Mouse (Mus musculus) mouse trophoblast stem cell (cell line): ENCODE results near the gene Pex14.

ENCODE experiments used
- in situ Hi-C, 2 experiments: fragments of 300-500 bp; cut with MseI, MboI; formaldehyde crosslinking; loops; 2 replicates in 1 of 2; 3 replicates in 1 of 2; pipeline ENCODE4 v1.15.1; 2025

The Pex14 gene

GRCm38 (mm10) chr4:149057470-149057869 is 42.2 kb downstream of the Pex14 start:
- in situ Hi-C loops: no loop called here

GRCm38 (mm10) chr4:149056957-149057356 is 42.7 kb downstream of the Pex14 start:
- in situ Hi-C loops: no loop called here

- in situ Hi-C loops: no loop called here
Measured at GRCm38 (mm10) chr4:149055847-149056246, 43.8 kb downstream of the Pex14 start.

GRCm38 (mm10) chr4:149049351-149050159 is 50.1 kb downstream of the Pex14 start:
- in situ Hi-C loops: no loop called here

- in situ Hi-C loops: no loop called here
Measured at GRCm38 (mm10) chr4:149048625-149049228, 50.9 kb downstream of the Pex14 start.

- in situ Hi-C loops: no loop called here
Measured at GRCm38 (mm10) chr4:149047360-149047759, 52.3 kb downstream of the Pex14 start.

- in situ Hi-C loops: no loop called here
Measured at GRCm38 (mm10) chr4:149045885-149046284, 53.8 kb downstream of the Pex14 start.

GRCm38 (mm10) chr4:149040289-149040688 is 59.4 kb downstream of the Pex14 start:
- in situ Hi-C loops: no loop called here

- in situ Hi-C loops: no loop called here
Measured at GRCm38 (mm10) chr4:149037706-149038105, 62.0 kb downstream of the Pex14 start.

GRCm38 (mm10) chr4:149036592-149036991 is 63.1 kb downstream of the Pex14 start:
- in situ Hi-C loops: no loop called here

- in situ Hi-C loops: no loop called here
Measured at GRCm38 (mm10) chr4:149031507-149031906, 68.2 kb downstream of the Pex14 start.

- in situ Hi-C loops: no loop called here
Measured at GRCm38 (mm10) chr4:149027571-149027970, 72.1 kb downstream of the Pex14 start.

- in situ Hi-C loops: no loop called here
Measured at GRCm38 (mm10) chr4:149025242-149025641, 74.4 kb downstream of the Pex14 start.

GRCm38 (mm10) chr4:149021021-149021420 is 78.7 kb downstream of the Pex14 start:
- in situ Hi-C loops: no loop called here

GRCm38 (mm10) chr4:149019456-149019855 is 80.2 kb downstream of the Pex14 start:
- in situ Hi-C loops: no loop called here

- in situ Hi-C loops: no loop called here
Measured at GRCm38 (mm10) chr4:149006756-149007155, 92.9 kb downstream of the Pex14 start.

- in situ Hi-C loops: no loop called here
Measured at GRCm38 (mm10) chr4:149006107-149006506, 93.6 kb downstream of the Pex14 start.

GRCm38 (mm10) chr4:149002441-149003093 is 97.1 kb downstream of the Pex14 start:
- in situ Hi-C loops: no loop called here

- in situ Hi-C loops: no loop called here
Measured at GRCm38 (mm10) chr4:149001515-149001914, 98.2 kb downstream of the Pex14 start.

GRCm38 (mm10) chr4:149000746-149001145 is 98.9 kb downstream of the Pex14 start:
- in situ Hi-C loops: no loop called here

GRCm38 (mm10) chr4:148993948-148994347 is 105.7 kb downstream of the Pex14 start:
- in situ Hi-C loops: no loop called here

- in situ Hi-C loops: no loop called here
Measured at GRCm38 (mm10) chr4:148990038-148990437, 109.6 kb downstream of the Pex14 start.
